Mouse (Mus musculus): ENCODE measurements around the gene Fer1l5. TPM values are rescaled to one million over a fixed set of nuclear protein-coding genes. Genes with fewer than 3 reads are reported as not detected.

The Fer1l5 gene
- polyA plus RNA-seq, 2 experiments: 0.02 to 0.13 TPM

DNA sequence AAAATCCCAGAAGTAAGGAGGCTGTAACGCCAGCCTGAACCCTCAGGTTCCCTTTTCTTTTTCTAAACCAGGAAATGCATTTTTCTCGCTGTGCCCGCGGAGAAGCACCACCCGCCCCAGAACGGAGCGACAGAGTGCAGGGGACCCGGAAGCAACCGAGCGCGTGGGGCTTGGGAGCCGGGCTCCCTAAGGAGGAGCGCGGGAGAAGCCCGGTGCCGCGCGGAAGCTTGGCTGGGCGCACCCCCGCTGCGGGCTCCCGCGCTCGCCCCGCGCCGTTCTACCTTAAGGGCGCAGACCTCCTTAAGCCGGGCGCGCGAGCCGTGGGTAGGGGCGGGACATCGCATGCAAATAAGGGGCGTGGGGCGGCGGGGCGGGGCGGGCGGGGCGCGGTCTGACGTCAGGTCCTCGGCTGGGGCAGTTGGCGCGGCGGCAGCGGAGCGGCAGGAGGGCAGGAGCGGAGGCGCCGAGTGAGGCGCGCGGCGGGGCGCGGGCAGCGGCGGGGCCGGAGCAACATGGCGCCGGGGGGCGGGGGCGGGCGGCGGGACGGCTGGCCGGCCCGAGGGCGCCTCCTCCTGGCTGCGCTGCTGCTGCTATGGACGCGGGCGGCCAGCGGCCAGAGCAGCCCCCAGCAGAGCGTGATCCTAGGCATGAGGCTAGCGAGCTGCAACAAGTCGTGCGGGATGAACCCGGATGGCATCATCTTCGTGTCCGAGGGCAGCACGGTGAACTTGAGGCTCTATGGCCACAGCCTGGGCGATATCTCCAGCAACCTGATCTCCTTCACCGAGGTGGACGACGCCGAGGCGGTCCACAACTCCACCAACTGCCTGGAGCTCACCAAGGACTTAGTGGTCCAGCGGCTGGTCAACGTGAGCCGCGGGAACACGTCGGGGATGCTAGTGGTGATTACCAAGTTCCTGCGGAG is 99.4 kb downstream of the Fer1l5 start, which contains the start of gene Cnnm4:
Gene Cnnm4, plus strand, starts transcription at position 440 of the 925 bp plus-strand sequence.
- under 1% methylated on average over 80 of the region's 98 CpGs for WGBS (ENCODE audit: insufficient replicate concordance)
- peak within 1 kb of the TSS; percentile 61 for H3K27ac ChIP-seq
- peaks cover 3 to 43% of the 10 kb centered on the region in 2 experiments for H3K4me1 ChIP-seq (replicated peaks; ENCODE audit: control insufficient read depth in 2 of 2, insufficient read depth in 2 of 2, low read length in 1 of 2)
- DNase-seq (ENCODE audit: low read depth in 3 of 3, low spot score in 3 of 3): peak; percentile 77 to 82 (median 81)
- H3K36me3 ChIP-seq (replicated peaks; ENCODE audit: control insufficient read depth, insufficient read depth, low read depth): no peaks in the 10 kb centered on the region
- H3K27me3 ChIP-seq (ENCODE audit: control insufficient read depth, insufficient read depth, low read length): peaks cover 3% of the 10 kb centered on the region; the same call in 1 of the 2 replicates
- peak within 1 kb of the TSS; percentile 85 for H3K9ac ChIP-seq (replicated peaks)
- H3K4me3 ChIP-seq (ENCODE audit: insufficient read depth in 1 of 2, low read depth in 2 of 2, low read length in 2 of 2): peak within 1 kb of the TSS; percentile 61 to 74
- peak; percentile 92 for ATAC-seq (ENCODE audit: insufficient read depth)
- no peaks in the 10 kb centered on the region for H3K9me3 ChIP-seq (ENCODE audit: control insufficient read depth, low read length)
- TF ChIP-seq CTCF (IDR thresholded peaks at IDR 0.05; ENCODE audit: low read depth) (peak; percentile 54), EP300 (IDR thresholded peaks at IDR 0.05; ENCODE audit: low read depth) (no peak)
- peak within 1 kb of the TSS; percentile 95 for H3K4me2 ChIP-seq (ENCODE audit: low read depth)

Small RNAs within 50 kb of the gene (microRNA-seq; reads per million reads assigned to microRNA genes)
- gene Mir6898: not detected

Other genes starting within 250 kb of the Fer1l5 start
- 4.6 and 5.8 TPM in 2 replicates for gene Uggt1, start 127.6 kb upstream of the Fer1l5 start, polyA plus RNA-seq (2012; rRNA removed)
- 22.6 and 25.5 TPM in 2 replicates for gene Uggt1, start 127.6 kb upstream of the Fer1l5 start, polyA plus RNA-seq (2014; fragmentation: Nextera tagmentation; extraction: Ambion mirVana)
- 2.0 and 2.6 TPM in 2 replicates for gene Neurl3, start 97.6 kb upstream of the Fer1l5 start, polyA plus RNA-seq (2012; rRNA removed)
- 1.5 and 1.9 TPM in 2 replicates for gene Neurl3, start 97.6 kb upstream of the Fer1l5 start, polyA plus RNA-seq (2014; fragmentation: Nextera tagmentation; extraction: Ambion mirVana)
- 0.67 and 1.1 TPM in 2 replicates for gene Arid5a, start 64.6 kb upstream of the Fer1l5 start, polyA plus RNA-seq (2012; rRNA removed)
- 1.2 and 1.9 TPM in 2 replicates for gene Arid5a, start 64.6 kb upstream of the Fer1l5 start, polyA plus RNA-seq (2014; fragmentation: Nextera tagmentation; extraction: Ambion mirVana)
- gene Kansl3, start 3.1 kb upstream of the Fer1l5 start, polyA plus RNA-seq (2012; rRNA removed): 9.2 and 10.9 TPM in 2 replicates
- 7.2 and 8.6 TPM in 2 replicates for gene Kansl3, start 3.1 kb upstream of the Fer1l5 start, polyA plus RNA-seq (2014; fragmentation: Nextera tagmentation; extraction: Ambion mirVana)
- gene Lman2l, start 73.0 kb downstream of the Fer1l5 start, polyA plus RNA-seq (2012; rRNA removed): 4.8 and 5.5 TPM in 2 replicates
- 7.0 and 7.4 TPM in 2 replicates for gene Lman2l, start 73.0 kb downstream of the Fer1l5 start, polyA plus RNA-seq (2014; fragmentation: Nextera tagmentation; extraction: Ambion mirVana)
- gene Cnnm4, start 99.3 kb downstream of the Fer1l5 start, polyA plus RNA-seq (2012; rRNA removed): 0.85 and 0.89 TPM in 2 replicates
- 2.1 and 2.2 TPM in 2 replicates for gene Cnnm4, start 99.3 kb downstream of the Fer1l5 start, polyA plus RNA-seq (2014; fragmentation: Nextera tagmentation; extraction: Ambion mirVana)
- 2.5 and 3.7 TPM in 2 replicates for gene Cnnm3, start 139.6 kb downstream of the Fer1l5 start, polyA plus RNA-seq (2012; rRNA removed)
- gene Cnnm3, start 139.6 kb downstream of the Fer1l5 start, polyA plus RNA-seq (2014; fragmentation: Nextera tagmentation; extraction: Ambion mirVana): 0.86 and 1.0 TPM in 2 replicates
- gene Ankrd23, start 164.6 kb downstream of the Fer1l5 start, polyA plus RNA-seq (2012; rRNA removed): 2.3 TPM in 2 replicates
- gene Ankrd23, start 164.6 kb downstream of the Fer1l5 start, polyA plus RNA-seq (2014; fragmentation: Nextera tagmentation; extraction: Ambion mirVana): 0.59 and 0.80 TPM in 2 replicates
- gene Gm42417, start 167.1 kb downstream of the Fer1l5 start, polyA plus RNA-seq (2012; rRNA removed): not detected in 2 replicates
- not detected in 2 replicates for gene Gm42417, start 167.1 kb downstream of the Fer1l5 start, polyA plus RNA-seq (2014; fragmentation: Nextera tagmentation; extraction: Ambion mirVana)
- 3.5 and 3.8 TPM in 2 replicates for gene Ankrd39, start 175.2 kb downstream of the Fer1l5 start, polyA plus RNA-seq (2012; rRNA removed)
- gene Ankrd39, start 175.2 kb downstream of the Fer1l5 start, polyA plus RNA-seq (2014; fragmentation: Nextera tagmentation; extraction: Ambion mirVana): 5.0 and 5.1 TPM in 2 replicates
- 2.3 and 2.8 TPM in 2 replicates for gene Sema4c, start 186.1 kb downstream of the Fer1l5 start, polyA plus RNA-seq (2012; rRNA removed)
- 0.25 and 0.35 TPM in 2 replicates for gene Sema4c, start 186.1 kb downstream of the Fer1l5 start, polyA plus RNA-seq (2014; fragmentation: Nextera tagmentation; extraction: Ambion mirVana)

Data from liver, embryonic 14.5 days (tissue).